Mouse (Mus musculus) CH12.LX (cell line): ENCODE data around the gene Vwce. TPM values are rescaled to one million over a fixed set of nuclear protein-coding genes. Genes with fewer than 3 reads are reported as not detected.

Experiments
- DNase-seq: peaks from one replicate; pipeline ENCODE4 v3.0.0-alpha.2; 2013; ENCODE audit errors: extremely low read depth
- H3K27ac ChIP-seq: 2 replicates; pipeline ENCODE4 v1.5.1; 2012; ENCODE audit warnings: low read depth, mild to moderate bottlenecking, control low read depth, moderate library complexity; ENCODE audit not compliant: insufficient read depth
- H3K27me3 ChIP-seq: replicated peaks from 2 replicates; pipeline ENCODE3; 2012; ENCODE audit warnings: inconsistent platforms
- H3K36me3 ChIP-seq, 2 experiments: replicated peaks in 1 of 2; 2 replicates each; pipeline versions ENCODE3 to v1.6.1; 2012; ENCODE audit warnings: inconsistent platforms in 1 of 2, low read length in 1 of 2, mild to moderate bottlenecking in 1 of 2, mixed read lengths in 1 of 2, moderate library complexity in 1 of 2; ENCODE audit not compliant: control insufficient read depth in 1 of 2, insufficient read depth in 1 of 2
- H3K4me1 ChIP-seq, 2 experiments: 2 replicates each; pipeline ENCODE4 v1.6.1; 2012; ENCODE audit warnings: inconsistent platforms in 1 of 2, moderate library complexity in 1 of 2; ENCODE audit not compliant: insufficient read depth in 2 of 2, control insufficient read depth in 1 of 2
- H3K4me2 ChIP-seq: 2 replicates; pipeline ENCODE4 v1.6.1; 2012; ENCODE audit warnings: low read depth, mild to moderate bottlenecking, control low read depth; ENCODE audit not compliant: poor library complexity, insufficient read depth, severe bottlenecking
- H3K4me3 ChIP-seq, 3 experiments: fragments of 150-350 bp in 1 of 3; sonication (generic) in 1 of 3; replicated peaks in 1 of 3; 2 replicates each; pipeline versions ENCODE3 to v1.5.1; 2011 to 2012; ENCODE audit warnings: low read depth in 2 of 3, low read length in 2 of 3, mild to moderate bottlenecking in 2 of 3, moderate library complexity in 2 of 3, control low read depth in 1 of 3, improper control_type of control experiment in 1 of 3, inconsistent platforms in 1 of 3, mixed read lengths in 1 of 3; ENCODE audit not compliant: poor library complexity in 1 of 3
- H3K79me2 ChIP-seq: replicated peaks from 2 replicates; pipeline ENCODE4 v1.6.1; 2012; ENCODE audit warnings: mild to moderate bottlenecking, moderate library complexity; ENCODE audit not compliant: control insufficient read depth, poor library complexity, insufficient read depth, severe bottlenecking; ENCODE audit errors: extremely low read depth
- H3K9ac ChIP-seq: 2 replicates; pipeline ENCODE4 v1.6.1; 2012; ENCODE audit warnings: low read depth, mild to moderate bottlenecking, control low read depth, moderate library complexity; ENCODE audit not compliant: insufficient read depth
- H3K9me3 ChIP-seq: replicated peaks from 2 replicates; pipeline ENCODE3; 2012; ENCODE audit warnings: low read length, inconsistent platforms, mixed read lengths
- BHLHE40 ChIP-seq: IDR thresholded peaks from 2 replicates; pipeline ENCODE4 v1.6.1; 2011; ENCODE audit warnings: mild to moderate bottlenecking, low read depth, low read length, improper control_type of control experiment
- CHD1 ChIP-seq: IDR thresholded peaks from 2 replicates; pipeline ENCODE4 v1.6.1; 2012; ENCODE audit warnings: low read depth, low read length, improper control_type of control experiment, inconsistent platforms
- CHD2 ChIP-seq: IDR thresholded peaks from 2 replicates; pipeline ENCODE4 v1.6.1; 2011; ENCODE audit warnings: low read length, improper control_type of control experiment
- CTCF ChIP-seq, 2 experiments: IDR thresholded peaks in 1 of 2; conservative IDR thresholded peaks in 1 of 2; 2 replicates each; pipeline ENCODE4 v1.5.1; 2011 to 2012; ENCODE audit warnings: low read depth in 2 of 2, low read length in 2 of 2, improper control_type of control experiment in 1 of 2, inconsistent platforms in 1 of 2, mild to moderate bottlenecking in 1 of 2, moderate library complexity in 1 of 2
- ELF1 ChIP-seq: IDR thresholded peaks from 2 replicates; pipeline ENCODE4 v1.6.1; 2014; ENCODE audit warnings: low read depth, mild to moderate bottlenecking, inconsistent platforms, low read length, improper control_type of control experiment
- EP300 ChIP-seq: IDR thresholded peaks from 2 replicates; pipeline ENCODE4 v1.6.1; 2011; ENCODE audit warnings: low read length, improper control_type of control experiment
- HCFC1 ChIP-seq: IDR thresholded peaks from 2 replicates; pipeline ENCODE4 v1.6.1; 2012; ENCODE audit warnings: low read depth, mild to moderate bottlenecking, inconsistent platforms, low read length, improper control_type of control experiment
- JUN ChIP-seq: IDR thresholded peaks from 2 replicates; pipeline ENCODE4 v1.6.1; 2011; ENCODE audit warnings: low read depth, mild to moderate bottlenecking, low read length, improper control_type of control experiment, moderate library complexity; ENCODE audit not compliant: insufficient read depth
- JUND ChIP-seq: conservative IDR thresholded peaks from 2 replicates; pipeline ENCODE4 v1.6.1; 2011; ENCODE audit warnings: low read depth, low read length, improper control_type of control experiment
- MAFK ChIP-seq: IDR thresholded peaks from 2 replicates; pipeline ENCODE4 v1.6.1; 2011; ENCODE audit warnings: low read length, improper control_type of control experiment; ENCODE audit not compliant: insufficient replicate concordance
- MAZ ChIP-seq: IDR thresholded peaks from 2 replicates; pipeline ENCODE4 v1.6.1; 2012; ENCODE audit warnings: low read depth, mild to moderate bottlenecking, inconsistent platforms, low read length, improper control_type of control experiment, moderate library complexity
- MEF2A ChIP-seq: IDR thresholded peaks from 2 replicates; pipeline ENCODE4 v1.6.1; 2014; ENCODE audit warnings: low read depth, mild to moderate bottlenecking, inconsistent platforms, low read length, improper control_type of control experiment, borderline replicate concordance
- MXI1 ChIP-seq: IDR thresholded peaks from 2 replicates; pipeline ENCODE4 v1.6.1; 2011; ENCODE audit warnings: mild to moderate bottlenecking, low read depth, low read length, improper control_type of control experiment
- NELFE ChIP-seq: IDR thresholded peaks from 2 replicates; pipeline ENCODE4 v1.6.1; 2011; ENCODE audit warnings: low read depth, low read length, improper control_type of control experiment
- NRF1 ChIP-seq: IDR thresholded peaks from 2 replicates; pipeline ENCODE4 v1.6.1; 2014; ENCODE audit warnings: low read depth, mild to moderate bottlenecking, inconsistent platforms, low read length, improper control_type of control experiment, moderate library complexity
- PAX5 ChIP-seq: IDR thresholded peaks from 2 replicates; pipeline ENCODE4 v1.6.1; 2012; ENCODE audit warnings: low read length, inconsistent platforms, mixed read lengths
- POLR2A ChIP-seq: IDR thresholded peaks from 2 replicates; pipeline ENCODE4 v1.6.1; 2011; ENCODE audit warnings: low read depth, mild to moderate bottlenecking, improper control_type of control experiment, low read length
- RAD21 ChIP-seq: IDR thresholded peaks from 2 replicates; pipeline ENCODE4 v1.6.1; 2011; ENCODE audit warnings: low read depth, mild to moderate bottlenecking, low read length, improper control_type of control experiment, moderate library complexity
- RCOR1 ChIP-seq: conservative IDR thresholded peaks from 2 replicates; pipeline ENCODE4 v1.6.1; 2012; ENCODE audit warnings: low read depth, mild to moderate bottlenecking, inconsistent platforms, low read length, improper control_type of control experiment
- SIN3A ChIP-seq: IDR thresholded peaks from 2 replicates; pipeline ENCODE4 v1.6.1; 2012; ENCODE audit warnings: low read length, improper control_type of control experiment, inconsistent platforms
- SMC3 ChIP-seq: IDR thresholded peaks from 2 replicates; pipeline ENCODE4 v1.6.1; 2011; ENCODE audit warnings: low read depth, low read length, improper control_type of control experiment
- UBTF ChIP-seq: IDR thresholded peaks from 2 replicates; pipeline ENCODE4 v1.6.1; 2012; ENCODE audit warnings: low read depth, mild to moderate bottlenecking, inconsistent platforms, low read length, improper control_type of control experiment, moderate library complexity
- USF1 ChIP-seq: IDR thresholded peaks from 2 replicates; pipeline ENCODE4 v1.6.1; 2014; ENCODE audit warnings: low read depth, mild to moderate bottlenecking, inconsistent platforms, low read length, improper control_type of control experiment
- ZC3H11A ChIP-seq: IDR thresholded peaks from 2 replicates; pipeline ENCODE4 v1.6.1; 2012; ENCODE audit warnings: low read depth, mild to moderate bottlenecking, inconsistent platforms, low read length, improper control_type of control experiment
- ZKSCAN1 ChIP-seq: IDR thresholded peaks from 2 replicates; pipeline ENCODE4 v1.6.1; 2012; ENCODE audit warnings: low read depth, inconsistent platforms, low read length, improper control_type of control experiment, borderline replicate concordance
- ZNF384 ChIP-seq: IDR thresholded peaks from 2 replicates; pipeline ENCODE4 v1.6.1; 2012; ENCODE audit warnings: low read depth, low read length, improper control_type of control experiment, inconsistent platforms
- dilution Hi-C: fragments of 300-500 bp; cut with MboI; formaldehyde crosslinking; loops from 2 replicates; pipeline ENCODE4 v1.14.3; 2020; ENCODE audit warnings: low sequenced_read_pairs; ENCODE audit not compliant: extremely low pct_unique_long_range_greater_than_20kb, extremely low pct_ligation_motif_present
- in situ Hi-C: fragments of 300-500 bp; cut with MboI; formaldehyde crosslinking; loops from 3 replicates; pipeline ENCODE4 v1.14.3; 2019; ENCODE audit warnings: low sequenced_read_pairs, low pct_ligation_motif_present, low pct_unique_long_range_greater_than_20kb, mixed read lengths
- polyA plus RNA-seq: library from polyadenylated mRNA; unstranded; fragments of >175 nt; gene quantifications from 2 replicates; pipeline ENCODE4 v1.2.1, GENCODE M21; 2012; ENCODE audit warnings: low read depth; ENCODE audit not compliant: insufficient read length
- total RNA-seq, 2 experiments: library from RNA; depleted of rRNA; stranded (reverse); fragments of 300-350 nt in 1 of 2; fragments of >200 nt in 1 of 2; gene quantifications; 2 replicates each; pipeline ENCODE4 v1.2.3; 2012 to 2014

The Vwce gene
- total and polyA plus RNA-seq, 3 experiments: 0.04 to 1.3 (median 0.13) TPM

GRCm38 (mm10) chr19:10657742-10658141 lies 23.7 kb downstream of the Vwce start:
- Histone ChIP-seq H3K36me3 (peaks cover 0 to 26% of the 10 kb centered on the region in 2 experiments), H3K4me1 (peaks cover 3% of the 10 kb centered on the region in 2 experiments; a peak in 2 of 4 replicates), H3K4me3 (no peak overlapping the region), H3K27me3 (no peaks in the 10 kb centered on the region), H3K9me3 (no peaks in the 10 kb centered on the region), H3K4me2 (no peak overlapping the region), H3K27ac (no peak overlapping the region), H3K79me2 (no peaks in the 10 kb centered on the region), H3K9ac (no peak overlapping the region)
- dilution Hi-C loops: no loop called here
- no peak for DNase-seq
- in situ Hi-C loops: no loop called here
- TF ChIP-seq RCOR1 (no peak), RAD21 (no peak), NELFE (no peak), PAX5 (no peak), ZNF384 (no peak), JUND (no peak), CTCF (conservative IDR thresholded peaks at IDR 0.05 in 1 of 2, IDR thresholded peaks at IDR 0.05 in 1 of 2; ENCODE audit: low read depth in 2 of 2, low read length in 2 of 2) (no peak), ZKSCAN1 (no peak), CHD2 (no peak), MXI1 (no peak), SIN3A (no peak)
- TF ChIP-seq, all 38 proteins: peak for 0

GRCm38 (mm10) chr19:10658406-10658805 lies 24.4 kb downstream of the Vwce start:
- Histone ChIP-seq H3K4me3 (no peak overlapping the region), H3K79me2 (no peaks in the 10 kb centered on the region), H3K4me1 (peaks cover 3% of the 10 kb centered on the region in 2 experiments; a peak in 2 of 4 replicates), H3K9ac (no peak overlapping the region), H3K27ac (no peak overlapping the region), H3K9me3 (no peaks in the 10 kb centered on the region), H3K36me3 (peaks cover 0 to 23% of the 10 kb centered on the region in 2 experiments), H3K27me3 (no peaks in the 10 kb centered on the region), H3K4me2 (no peak overlapping the region)
- no peak for TF ChIP-seq UBTF
- TF ChIP-seq JUN: no peak
- no peak for TF ChIP-seq ZC3H11A
- TF ChIP-seq SMC3: no peak
- TF ChIP-seq JUND: no peak
- TF ChIP-seq ZKSCAN1: no peak
- no peak for TF ChIP-seq POLR2A
- no peak for TF ChIP-seq CHD1
- no peak for TF ChIP-seq MAZ
- no peak for TF ChIP-seq EP300
- TF ChIP-seq USF1: no peak
- TF ChIP-seq BHLHE40: no peak
- no peak for TF ChIP-seq HCFC1
- no peak for TF ChIP-seq MEF2A
- no peak for TF ChIP-seq ELF1
- no peak for TF ChIP-seq RCOR1
- no peak for TF ChIP-seq MAFK
- TF ChIP-seq PAX5: no peak
- TF ChIP-seq NRF1: no peak
- no peak for TF ChIP-seq SIN3A
- DNase-seq: no peak
- dilution Hi-C loops (no loop called here), in situ Hi-C loops (no loop called here)
